Mouse (Mus musculus) right cerebral cortex, postnatal 10 days (tissue): ENCODE results near the gene Bicdl1.

ENCODE experiments used
- DNase-seq, 2 experiments: peaks; one replicate each; pipeline ENCODE4 v3.0.0; 2021; ENCODE audit warnings: low spot score in 2 of 2

The Bicdl1 gene

DNA sequence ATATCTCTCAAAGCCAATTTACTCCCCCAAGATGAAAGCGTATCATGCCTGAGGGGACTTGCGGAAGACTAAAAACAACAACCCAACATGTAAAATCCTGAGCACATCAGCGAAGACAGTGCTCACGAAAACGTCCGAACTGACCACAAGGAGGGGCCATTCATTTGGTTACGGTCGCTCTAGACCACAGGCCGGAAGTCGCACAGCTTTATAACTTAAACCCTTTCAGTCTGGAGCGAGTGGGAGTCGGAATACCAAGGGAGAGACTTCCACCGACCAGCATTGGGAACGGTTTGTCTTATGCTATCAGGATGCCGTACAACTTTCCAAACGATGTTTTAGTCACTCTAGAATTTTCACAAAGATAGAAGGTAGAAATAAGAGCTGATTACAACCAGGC is 5.4 kb downstream of the Bicdl1 start:
- DNase-seq, result no peak

DNA sequence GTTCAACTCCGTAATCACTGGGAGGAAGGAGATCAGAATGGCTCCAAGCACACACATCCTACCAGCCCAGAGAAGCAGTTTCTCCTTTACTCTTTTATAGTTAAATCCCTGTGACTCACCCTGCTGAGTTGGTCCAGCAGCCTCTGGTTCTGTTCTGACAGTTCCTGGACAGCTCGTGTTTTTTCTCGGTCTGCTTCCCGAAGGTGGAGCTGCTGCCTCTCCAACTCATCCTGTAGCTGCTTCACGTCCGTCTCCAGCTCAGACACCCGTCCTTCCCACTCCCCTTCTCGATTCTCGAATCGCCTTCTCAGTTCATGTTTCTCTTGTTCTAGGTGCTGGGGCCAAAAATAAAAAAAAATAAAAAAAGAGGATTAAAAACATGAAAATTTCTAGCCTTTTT is 7.0 kb downstream of the Bicdl1 start:
- no peak for DNase-seq

DNA sequence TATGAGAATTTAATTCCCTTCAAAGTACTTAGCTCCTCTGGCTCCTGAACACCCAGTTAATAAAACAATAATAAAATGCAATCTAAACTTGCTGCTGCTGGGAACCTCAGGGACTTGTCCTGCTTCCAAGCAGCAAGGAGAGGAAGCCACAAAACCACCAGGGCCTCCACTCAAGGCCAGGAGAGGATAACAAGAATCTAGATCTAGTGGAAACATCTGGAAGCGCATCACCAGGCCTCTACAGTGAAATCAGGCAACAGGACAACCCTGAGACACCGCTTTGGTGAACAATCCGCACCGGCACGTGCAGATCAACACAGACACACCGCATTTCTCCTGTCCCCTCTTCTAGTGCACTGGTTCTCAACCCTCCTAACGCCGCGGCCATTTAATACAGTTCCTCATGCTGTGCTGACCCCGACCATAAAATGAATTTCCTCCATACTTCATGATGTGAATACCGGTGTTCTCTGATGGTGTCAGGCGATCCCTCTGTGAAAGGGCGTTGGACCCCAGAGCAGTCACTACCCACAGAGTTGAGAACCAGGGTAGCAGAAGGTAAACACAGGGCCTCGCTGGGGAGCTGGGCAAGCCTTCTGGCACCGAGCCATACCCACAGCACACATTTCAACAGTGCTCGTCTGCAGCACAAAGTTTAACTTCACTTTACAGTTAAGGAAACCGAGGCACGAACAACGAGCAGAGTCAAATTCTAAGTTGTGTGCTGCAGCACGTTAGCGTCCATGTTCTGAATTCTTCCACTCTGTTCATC is 9.0 kb downstream of the Bicdl1 start:
- no peak for DNase-seq

DNA sequence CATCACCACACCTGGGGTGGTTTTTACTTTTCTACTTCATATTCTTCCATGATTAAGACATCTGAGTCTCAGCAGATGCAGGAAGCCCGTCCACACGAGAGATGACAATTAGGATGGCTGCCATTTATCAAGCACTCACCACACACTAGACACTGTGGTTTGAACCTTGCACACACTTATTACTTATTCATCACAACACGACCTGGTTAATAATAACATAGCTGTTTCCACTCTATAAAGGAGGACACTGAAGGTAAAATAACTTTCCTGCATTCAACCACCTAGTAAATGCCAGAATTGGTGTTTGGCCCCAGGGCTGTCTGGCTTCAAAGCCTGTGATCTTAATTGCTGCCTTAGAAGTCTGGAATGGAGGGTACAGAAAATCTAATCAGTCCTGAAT is 10.7 kb downstream of the Bicdl1 start:
- no peak for DNase-seq

DNA sequence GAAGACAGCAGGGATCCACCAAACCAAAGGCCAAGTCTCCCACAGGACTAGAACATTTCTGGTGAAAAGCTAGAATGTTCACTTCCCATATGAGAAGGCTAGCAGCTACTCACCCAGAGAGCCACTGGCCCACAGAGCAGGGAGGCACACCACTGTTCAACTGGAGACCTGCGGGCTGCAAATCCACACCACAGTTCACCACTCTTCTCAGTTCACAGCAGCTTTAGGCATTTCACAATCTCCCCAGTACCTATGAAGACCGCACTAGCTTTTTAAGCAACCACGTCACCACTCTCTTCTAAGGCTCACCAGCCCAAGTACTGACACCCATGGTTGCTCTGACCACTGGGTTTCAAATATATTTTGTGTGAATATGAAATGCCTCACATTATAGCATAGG is 13.7 kb downstream of the Bicdl1 start:
- DNase-seq, result no peak

DNA sequence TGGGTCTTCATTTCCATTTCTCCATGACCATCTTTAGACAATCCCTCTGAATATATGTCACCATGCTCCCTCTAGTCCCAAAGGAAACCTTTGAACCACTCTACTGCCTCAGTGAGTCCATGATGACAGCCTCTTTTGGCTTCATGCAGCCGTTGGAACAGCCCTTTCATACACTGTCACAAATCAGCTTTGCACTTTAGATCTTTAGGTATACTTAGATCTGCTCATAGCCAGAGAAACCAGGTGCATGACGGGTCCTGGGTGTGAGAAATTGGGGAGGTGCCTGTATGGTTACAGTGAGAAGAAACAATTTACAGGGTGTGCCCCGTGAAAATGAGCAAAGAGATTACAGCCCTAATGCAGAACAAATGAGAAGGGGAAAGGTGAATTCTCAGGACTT is 14.3 kb downstream of the Bicdl1 start:
- no peak for DNase-seq

DNA sequence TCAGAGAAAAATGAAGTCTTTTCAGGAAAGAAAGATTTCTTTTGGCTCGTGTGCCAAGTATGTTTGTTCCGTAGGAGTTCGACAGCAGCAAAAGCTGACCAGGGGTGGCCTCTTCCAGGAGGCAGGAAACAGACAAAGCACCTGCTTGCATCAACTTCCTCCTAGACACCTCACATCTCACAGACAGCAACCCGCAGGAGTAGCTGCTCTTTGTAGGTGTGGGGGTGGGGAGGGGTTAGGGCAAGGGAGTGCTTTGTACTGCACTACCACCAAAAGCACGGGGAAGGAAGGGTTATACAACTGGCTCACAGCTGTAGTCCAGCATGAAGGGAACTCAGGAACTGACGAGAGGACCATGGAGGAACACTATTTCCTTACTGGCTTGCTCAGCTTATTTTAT is 15.0 kb downstream of the Bicdl1 start:
- no peak for DNase-seq

DNA sequence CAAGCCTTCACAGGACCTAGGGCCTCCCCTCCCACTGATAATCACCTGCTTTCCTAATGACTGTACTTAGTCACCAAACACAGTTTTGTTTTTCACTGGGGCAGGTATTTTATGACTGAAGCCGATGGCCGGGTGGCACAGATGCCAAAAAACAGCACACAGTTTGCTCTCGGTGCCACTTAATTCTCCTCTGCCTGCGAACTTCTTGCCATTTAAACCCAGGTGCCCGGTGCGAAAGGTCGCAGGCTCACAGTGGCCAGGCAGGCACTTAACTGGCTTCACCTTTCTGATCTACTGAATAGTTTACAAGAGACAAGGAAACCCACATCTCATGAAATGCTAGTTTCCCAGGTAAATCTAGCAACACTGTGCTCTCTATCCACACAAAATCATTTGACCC is 16.7 kb downstream of the Bicdl1 start:
- no peak for DNase-seq

DNA sequence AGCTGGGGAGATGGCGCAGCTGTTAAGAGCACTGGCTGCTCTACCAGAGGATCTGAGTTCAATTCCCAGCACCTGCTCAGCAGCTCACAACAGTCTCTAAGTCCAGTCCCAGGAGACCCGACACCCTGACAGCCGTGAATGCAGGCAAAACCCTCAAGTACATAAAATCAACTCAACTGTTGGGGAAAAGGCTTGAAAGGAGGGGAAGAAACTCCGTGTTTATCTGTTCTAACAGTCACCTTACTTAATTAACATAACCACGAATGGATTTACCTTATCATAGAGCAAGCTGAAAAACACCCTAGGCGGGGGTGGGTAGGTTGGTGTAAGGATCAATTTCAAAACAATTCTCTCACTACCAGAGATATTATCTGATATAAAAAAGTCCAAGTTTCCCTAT is 18.9 kb downstream of the Bicdl1 start:
- no peak for DNase-seq

DNA sequence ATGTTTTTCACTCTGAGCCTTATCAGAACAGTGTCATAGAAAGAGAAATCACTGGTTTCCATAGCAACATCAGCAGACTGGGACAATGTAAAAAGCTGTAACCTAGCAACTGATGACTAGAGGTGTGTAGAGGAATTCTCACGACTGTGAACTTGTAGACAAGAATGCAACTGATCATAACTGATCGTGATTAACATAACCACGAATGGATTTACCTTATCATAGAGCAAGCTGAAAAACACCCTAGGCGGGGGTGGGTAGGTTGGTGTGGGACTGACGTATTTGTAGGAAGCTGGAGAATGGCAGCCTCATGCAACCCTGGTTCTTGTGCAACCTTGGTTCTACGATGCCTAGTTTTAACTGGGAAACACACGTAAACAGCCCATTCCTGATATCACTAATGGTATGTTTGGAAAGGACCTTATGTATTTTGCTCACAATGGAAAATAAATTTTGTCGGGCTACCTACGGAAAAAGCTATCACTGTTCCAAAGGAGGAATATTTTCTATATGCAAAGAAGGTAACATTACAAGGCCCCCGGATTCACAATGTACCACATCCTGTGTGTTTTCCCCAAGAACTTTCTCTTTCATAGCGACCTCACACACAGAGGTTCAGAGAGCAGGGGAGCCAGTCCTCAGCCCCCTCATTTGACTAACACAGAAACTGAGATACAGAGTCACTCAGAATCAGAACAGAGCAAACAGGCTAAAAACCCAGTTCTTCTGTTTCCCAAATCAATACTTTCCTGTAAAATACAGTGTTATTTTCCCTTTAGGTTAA is 19.6 kb downstream of the Bicdl1 start:
- no peak for DNase-seq

DNA sequence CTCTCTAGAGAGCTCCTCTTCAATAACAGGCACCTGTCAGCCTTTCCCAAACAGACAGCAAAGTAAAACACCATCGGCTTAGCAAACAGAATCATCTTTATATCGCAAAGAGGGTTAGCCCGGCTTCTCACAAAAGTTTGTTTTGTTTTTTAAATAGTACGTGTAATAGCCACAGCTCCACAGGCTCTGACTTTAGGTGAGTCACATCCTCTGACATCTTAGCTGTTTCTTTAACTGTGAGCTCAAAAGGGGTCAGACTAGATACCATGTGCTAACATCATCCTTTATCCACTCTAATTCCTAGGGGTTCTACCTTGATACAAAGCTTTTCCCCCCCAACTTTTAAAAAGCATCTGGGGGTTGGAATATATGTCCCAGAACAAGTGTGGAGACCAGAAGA is 21.2 kb downstream of the Bicdl1 start:
- DNase-seq, result no peak

DNA sequence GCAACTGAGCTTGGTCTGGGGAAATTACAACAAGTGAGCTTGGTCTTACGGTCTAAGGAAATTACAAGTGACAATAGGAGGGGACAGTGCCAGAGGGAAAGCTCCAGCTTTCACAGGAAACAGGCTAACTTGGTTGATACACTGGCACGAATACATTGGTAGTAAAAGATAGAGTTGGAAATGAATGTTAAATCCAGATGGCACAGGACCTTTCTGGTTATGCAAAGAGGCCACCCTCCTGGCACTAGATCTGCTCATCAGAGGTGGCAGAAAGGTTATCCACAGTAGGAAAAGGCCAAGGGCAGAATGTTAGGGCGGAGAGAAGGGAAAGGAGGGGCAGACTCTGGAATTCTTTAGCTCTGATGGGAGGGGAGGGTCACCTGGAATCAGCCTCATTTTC is 22.5 kb downstream of the Bicdl1 start:
- DNase-seq, result no peak

DNA sequence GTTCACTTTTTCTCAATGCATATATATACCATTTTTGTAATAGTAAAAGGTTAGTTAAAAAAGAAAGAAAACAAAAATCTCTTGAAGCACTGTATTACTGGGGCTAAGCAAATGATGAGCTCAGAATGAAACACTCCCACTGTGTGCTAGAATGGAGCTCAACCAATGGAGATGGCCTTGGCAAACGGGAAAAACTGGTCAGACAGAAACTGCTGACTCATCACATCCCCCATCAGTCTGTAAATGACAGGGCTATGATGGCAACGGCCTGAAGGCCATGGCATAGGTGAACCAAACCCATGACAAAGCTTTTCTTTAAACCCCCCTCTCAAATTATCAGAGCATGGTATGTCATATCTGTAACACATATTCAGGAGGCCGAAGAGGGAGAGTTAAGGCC is 29.4 kb downstream of the Bicdl1 start:
- no peak for DNase-seq

DNA sequence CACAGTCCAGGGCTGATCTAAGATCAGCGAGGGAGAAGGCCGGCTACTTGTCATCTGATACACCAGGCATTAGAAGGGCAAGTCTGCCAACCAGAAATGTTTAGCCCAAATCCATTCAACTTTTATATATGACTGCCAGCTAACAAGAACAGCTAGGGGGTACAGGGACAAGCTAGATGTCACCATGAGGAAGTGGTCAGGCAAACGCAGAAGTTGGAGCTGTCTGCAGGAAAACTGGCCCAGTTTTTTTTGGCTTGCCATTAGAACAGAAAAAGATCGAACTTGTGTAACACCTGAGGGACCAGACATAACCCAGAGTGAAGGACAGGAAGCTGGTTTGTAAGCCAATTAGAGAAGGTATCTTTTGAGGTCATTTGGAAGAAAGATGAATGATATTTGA is 30.2 kb downstream of the Bicdl1 start:
- DNase-seq, result no peak

DNA sequence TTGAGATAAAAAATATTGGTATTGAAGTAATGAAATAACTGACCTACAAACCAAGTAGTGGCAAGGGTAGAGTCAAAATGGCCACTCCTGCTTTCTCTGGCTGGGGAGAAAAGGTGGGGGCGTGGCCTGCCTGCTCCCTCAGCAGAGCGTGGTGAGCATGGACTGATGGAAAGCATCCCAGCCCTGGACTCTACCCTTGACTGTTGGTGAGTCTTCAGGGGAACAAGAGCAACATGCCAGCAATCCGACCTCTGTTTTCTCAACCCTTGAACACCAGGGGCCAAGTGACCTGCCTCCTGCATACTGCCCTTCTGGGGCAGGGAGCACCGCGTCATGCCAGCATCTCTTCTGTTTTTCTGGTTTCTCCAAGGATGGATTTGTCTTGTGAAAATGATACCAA is 34.6 kb downstream of the Bicdl1 start:
- no peak for DNase-seq

DNA sequence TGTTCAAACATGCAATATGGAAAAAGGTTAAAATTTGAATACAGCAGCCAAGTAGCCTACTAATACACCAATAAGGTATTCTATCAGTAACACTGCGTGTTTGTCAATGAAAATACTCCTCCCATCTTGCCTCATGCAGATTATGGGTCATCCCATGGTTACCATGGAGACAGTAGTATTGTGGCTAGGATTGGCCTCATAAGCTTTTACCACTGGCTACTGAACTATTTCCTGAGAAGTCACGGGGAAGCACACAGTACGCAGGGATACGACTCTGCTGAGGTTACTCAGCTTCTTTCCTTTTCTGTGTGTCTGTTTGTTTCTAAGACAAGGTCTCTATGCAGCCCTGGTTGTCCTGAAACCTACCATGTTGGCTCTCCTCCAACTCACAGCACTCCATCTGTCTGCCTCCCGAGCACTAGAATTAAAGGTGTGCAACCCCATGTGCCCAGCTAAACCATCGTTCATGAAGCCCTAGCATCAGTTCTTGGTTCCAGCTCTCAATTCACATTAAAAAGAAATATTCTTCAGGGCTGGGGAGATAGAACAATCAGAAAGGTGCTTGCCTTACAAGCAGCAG is 36.1 kb downstream of the Bicdl1 start:
- no peak for DNase-seq

DNA sequence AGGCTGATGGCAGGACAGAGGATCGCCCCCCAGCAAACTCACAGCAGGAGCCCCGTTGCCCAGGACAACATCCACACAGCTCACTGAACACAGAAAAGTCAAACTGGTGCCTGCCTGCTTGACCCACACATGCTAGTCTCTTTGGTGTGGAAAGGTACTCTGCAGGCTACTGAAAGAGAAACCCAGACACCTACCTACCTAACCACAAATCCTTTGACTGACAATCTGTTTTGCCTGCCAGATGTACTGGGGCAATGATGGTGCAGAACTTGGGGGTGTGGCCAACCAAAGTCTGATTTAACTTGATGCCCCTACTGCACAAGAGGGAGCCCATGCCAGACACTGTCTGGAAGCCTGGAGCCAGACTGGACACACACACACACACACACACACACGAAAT is 38.1 kb downstream of the Bicdl1 start:
- no peak for DNase-seq

DNA sequence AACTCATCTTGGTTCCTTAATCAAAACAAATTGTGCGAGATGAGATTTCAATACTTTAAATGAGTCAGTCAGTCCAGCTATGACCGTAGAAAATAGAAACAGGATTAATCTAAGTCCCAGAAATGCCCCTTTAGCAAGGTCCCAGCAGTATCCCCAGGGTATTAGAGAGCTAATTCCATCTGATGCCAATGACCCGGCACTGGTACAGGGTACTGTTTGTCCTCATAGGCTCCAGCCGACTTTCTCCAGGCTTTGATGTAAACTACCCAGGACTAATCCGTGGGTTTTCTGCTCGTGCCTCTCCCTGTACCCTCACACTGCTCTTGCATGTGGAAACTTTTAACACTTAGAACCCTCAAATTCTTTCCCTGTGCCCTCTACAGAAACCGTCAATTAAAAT is 44.7 kb downstream of the Bicdl1 start:
- no peak for DNase-seq

DNA sequence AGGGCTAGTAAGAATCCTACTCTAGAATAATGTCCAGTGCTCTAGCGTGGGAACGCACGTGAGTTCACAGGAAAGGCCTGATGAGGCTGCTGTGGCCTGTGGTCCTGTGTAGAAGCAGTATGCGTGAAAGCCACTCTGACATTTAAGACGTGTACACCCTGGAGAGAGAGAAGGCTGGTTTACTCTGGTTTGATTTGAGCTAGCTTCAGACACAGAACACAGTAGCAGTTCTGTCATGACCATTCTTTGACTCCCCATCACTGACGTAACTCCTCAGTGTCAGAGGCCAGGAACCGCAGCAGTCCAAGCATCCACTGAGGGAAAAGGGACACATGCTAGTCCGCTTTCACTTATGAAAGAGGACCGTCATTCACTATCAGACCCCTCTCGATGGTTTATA is 46.3 kb downstream of the Bicdl1 start:
- no peak for DNase-seq

DNA sequence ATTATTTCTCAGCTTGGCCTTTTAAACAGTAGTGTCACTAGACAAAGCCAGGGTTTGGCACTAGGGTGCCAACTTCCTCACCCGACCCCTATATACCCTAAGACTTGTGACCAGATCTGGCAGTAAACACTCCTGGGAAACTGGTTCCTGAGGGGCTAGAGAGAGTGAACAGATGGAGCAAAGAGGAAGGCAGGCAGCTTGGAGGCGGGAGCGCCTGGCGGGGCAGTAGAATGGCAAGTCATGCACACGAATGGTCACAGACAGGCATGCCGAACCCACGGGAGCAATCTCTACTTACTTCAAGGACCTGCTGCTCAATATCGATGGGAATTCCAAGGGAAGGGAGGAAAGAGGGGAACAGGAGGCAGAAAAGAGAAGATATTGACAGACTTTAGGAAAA is 59.6 kb downstream of the Bicdl1 start:
- peak in 1 of 2 experiments; percentile 15 for DNase-seq

DNA sequence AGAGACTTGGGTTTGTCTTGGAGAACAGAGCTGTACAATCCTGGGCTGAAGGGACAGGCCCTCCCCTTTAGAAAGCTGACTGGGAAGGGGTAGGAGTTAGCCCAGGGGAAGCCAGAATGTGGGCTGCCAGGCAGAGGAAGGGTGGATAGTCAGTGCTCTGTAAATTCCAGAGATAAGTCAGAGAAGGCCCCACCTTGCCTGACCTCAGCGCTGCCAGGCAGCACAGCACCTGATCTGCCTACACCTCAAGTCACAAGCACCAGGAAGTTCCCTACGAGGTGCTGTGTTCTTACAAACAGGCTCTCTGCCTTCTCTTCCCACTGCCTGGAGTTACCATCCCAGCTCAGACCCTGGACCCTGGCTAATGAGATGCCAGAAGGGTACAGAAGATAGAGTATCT is 61.0 kb downstream of the Bicdl1 start:
- peak in 1 of 2 experiments; percentile 15 for DNase-seq

DNA sequence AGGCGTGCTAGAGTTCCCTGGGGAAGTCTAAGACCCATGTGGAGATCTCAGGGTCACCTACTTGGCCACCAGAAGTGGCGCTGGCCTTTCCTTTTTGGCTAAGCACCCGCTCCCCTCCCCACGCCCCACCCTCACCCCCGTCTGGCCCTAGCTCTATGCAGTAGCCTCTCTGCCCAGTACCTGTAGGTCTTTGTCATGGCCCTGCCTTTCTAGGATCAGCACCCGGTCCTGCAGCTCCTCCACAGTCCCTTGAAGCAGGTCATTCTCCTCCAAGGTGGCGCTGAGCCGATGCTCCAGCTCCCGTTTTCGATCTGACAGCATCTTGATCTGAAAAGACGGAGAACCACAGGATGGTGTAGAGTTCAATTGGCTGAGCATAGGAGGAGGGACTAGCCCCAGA is 61.4 kb downstream of the Bicdl1 start:
- DNase-seq, result peak in 1 of 2 experiments; percentile 15

DNA sequence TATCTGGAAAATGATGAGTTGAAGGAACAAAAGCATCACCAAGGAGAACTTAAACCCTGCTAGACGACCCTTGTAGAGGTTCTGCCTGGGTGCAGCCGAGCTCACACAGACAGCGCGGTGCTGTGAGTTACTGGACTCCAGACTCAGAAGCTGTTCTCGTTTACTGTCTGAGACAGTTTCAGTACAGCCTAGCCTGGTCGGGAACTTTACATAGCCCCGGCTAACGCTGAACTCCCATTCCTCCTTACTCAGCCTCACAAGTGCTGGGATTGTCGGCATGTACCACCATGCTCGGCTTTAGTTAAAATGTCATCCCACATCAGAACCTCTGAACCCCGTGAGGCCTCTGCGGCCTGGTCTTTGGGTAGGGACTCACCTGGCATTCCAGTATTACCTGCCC is 62.4 kb downstream of the Bicdl1 start:
- DNase-seq, result no peak
